Mouse (Mus musculus): ENCODE measurements at regions not wholly inside any gene's neighbourhood (a gene's known extent, or its start where the extent isn't known, plus 50 kb on each side); places are given as distances from the start of the nearest gene placed in this dataset.
"Not testable (repeated sequence)": the region's sequence is repeated elsewhere in the genome, so short reads cannot be mapped to it uniquely, and the experiment has no call there.

DNA sequence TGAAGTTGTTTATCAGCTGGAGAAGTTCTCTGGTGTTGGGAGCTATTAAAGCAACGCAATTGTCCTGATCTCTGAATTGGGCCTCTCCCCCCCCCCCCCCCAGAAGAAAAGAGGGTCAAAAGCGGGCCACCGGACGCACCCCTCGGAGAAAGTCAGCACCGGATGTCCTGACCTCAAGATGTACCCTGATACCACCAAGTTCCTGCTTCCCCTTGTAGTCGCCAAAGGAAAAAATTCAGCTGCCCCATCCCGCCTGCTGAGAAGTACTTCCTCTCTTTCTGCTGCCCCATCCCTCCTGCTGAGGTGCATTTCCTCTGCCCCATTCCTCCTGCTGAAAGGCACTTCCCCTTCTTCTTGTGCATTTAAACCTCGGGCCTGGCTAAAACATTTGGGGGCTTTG is 1191.1 kb upstream of the 1700008P02Rik start:
- not testable (repeated sequence) for DNase-seq

DNA sequence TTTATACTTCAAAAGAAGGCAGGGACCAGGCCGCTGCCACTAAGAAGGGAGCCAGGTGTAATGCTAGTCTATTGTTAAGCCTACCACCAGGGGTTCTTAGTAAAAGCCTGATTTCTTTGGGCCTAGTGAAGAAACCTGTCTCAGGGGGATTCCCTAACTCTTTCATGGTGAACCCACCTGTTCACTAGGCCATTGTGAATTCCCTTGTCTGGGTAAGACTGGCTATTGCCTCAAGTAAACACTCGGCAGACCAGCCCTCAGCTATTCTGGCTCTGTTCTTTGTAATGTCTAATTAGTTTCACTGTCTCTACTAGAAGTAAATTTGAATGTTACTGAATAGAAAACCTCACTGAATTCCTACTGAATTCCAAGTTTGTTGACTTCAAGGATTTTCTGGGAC is 1184.9 kb upstream of the 1700008P02Rik start:
- DNase-seq: not testable (repeated sequence)

DNA sequence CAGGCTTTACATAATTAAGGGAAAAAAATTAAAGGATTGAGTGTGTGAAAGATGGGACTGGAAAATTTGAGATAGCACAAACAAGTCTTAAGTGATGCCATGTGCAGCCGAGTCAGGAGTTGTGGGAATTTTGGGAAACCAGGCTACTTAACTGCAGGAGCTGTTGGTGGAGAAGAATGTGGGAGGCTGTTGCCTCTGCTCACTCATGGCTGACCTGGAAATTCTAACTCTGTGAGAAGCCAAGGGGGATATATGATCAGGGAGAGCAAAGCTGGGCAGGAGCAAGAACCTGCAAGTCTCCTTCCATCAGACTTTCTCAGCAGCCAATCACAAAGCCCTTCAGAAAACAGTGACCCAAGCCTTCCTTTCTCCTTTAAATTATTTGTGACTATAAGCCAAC is 1184.0 kb upstream of the 1700008P02Rik start:
- no peak for DNase-seq

DNA sequence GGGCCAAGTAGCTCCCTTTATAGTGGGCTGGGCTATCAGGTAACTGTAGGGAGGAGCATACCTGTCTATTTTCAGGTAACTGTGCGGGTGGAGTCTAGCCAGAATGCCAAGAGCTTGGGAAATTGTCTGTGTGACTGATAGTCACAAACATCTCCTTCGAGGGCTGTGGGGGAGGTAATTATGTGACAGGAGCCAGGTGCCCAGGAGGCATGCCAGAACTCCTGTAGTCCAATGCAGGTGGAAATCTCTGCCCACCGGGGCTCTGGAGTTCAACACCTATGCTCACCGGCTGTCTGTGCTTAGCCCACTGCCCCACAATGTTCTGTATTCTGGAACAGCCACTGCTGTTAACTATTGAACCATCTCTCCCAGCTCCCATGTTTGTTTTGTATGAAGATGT is 1179.2 kb upstream of the 1700008P02Rik start:
- DNase-seq: no peak

DNA sequence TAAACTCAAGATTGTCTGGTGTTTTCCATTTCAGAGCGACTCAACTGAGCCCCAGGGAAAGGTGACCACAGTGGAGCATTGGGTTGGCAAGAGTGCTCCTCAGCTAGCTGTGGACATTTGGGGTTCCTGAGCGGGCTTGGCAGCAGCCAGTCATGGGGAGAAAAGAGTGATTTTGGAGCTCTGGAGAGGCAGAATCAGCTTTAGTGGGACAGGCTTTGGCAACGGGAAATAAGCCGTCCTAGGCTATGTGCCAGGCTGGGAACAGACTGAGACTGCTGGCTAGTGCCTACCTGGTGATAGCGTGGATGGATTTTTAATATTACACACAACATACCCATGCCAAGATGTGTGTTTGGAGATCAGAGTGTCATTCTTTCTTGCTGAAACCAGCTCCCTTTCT is 1167.4 kb upstream of the 1700008P02Rik start:
- no peak for DNase-seq

DNA sequence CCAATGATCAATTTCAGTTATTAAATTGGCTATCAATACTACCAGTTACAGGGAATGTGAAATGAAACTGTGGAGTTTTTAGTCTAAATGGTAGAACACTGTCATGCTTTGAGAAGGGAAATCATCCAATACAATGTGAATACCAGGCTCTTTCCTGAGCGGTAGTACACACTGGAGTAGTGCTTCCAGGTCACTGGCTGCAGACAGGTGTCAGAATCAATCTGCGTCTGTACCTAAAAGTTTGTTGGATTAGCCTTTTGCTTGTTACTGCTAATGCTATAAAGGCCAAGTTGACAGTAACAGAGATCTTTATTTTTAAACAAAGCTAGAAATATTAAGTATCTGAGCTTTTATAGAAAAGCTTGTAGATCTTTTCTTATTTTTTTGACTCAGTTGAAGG is 1164.9 kb upstream of the 1700008P02Rik start:
- DNase-seq: no peak

DNA sequence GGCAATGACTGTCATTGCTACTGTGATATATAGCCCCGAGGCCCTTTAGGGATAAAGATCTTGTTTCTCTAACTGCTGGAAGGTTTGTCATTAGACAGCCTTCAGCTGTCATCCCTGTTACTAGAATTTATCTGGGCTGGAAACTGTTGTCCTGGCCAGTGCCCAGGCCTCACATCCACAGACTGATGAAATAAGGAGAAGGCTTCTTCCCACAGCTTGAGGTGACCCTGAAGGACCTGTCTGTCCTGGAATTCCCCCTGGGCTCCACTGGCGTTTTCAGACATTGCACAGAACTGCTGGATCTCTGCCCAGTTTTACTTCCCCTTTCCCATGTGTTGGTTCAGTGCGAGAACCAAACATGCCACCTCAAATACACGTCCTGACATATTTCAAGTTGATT is 1135.2 kb upstream of the 1700008P02Rik start:
- DNase-seq: peak; percentile 5 to 6

DNA sequence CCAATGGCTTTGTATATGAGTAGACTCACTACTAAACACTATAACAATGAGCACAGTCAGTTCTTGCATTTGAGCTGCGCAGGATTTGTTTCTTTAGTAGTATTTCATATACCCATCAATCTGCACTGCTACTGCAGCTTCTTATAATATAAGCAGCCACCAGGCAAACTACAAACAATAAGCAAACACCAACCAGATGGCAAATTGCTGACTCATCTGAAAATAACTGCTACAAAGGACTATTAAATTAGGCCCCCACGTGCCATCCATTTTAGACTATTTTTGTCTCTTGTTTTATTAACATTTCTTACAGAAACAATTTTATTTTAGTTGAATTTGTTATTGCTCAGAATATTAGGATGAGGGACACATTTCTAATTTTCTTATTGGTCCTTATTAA is 1093.5 kb upstream of the 1700008P02Rik start:
- no peak for DNase-seq

DNA sequence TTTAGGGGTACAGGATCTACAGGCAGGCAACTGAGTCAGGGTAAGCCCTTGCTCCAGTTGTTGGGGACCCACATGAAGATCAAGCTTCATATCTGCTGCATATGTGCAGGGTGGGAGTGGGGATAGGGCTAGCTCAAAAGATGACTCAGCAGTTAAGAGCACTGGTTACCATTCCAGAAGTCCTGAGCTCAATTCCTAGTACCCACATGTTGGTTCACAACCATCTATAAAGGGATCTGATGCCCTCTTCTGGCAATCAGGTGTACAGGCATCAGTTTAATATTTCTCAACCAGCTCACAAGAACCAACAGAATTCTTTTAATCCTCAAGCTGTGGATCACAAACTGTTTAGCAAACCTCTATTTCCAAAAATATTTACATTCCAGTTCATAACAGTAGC is 1092.9 kb upstream of the 1700008P02Rik start:
- no peak for DNase-seq

DNA sequence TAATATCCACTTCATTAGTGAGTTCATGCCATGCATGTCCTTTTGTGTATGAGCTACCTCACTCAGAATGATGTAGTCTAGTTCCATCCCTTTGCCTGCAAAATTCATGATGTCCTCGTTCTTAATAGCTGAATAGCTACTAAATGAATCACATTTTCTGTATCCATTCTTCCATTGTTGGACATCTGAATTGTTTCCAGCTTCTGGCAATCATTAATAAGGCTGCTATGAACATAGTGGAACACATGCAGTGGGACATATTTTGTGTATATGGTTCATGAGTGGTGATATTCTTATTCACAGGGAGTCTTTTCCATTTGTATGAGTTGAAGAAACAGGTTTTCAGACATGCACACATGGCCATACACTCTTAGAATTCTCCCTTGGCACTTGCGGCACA is 1092.2 kb upstream of the 1700008P02Rik start:
- no peak for DNase-seq

DNA sequence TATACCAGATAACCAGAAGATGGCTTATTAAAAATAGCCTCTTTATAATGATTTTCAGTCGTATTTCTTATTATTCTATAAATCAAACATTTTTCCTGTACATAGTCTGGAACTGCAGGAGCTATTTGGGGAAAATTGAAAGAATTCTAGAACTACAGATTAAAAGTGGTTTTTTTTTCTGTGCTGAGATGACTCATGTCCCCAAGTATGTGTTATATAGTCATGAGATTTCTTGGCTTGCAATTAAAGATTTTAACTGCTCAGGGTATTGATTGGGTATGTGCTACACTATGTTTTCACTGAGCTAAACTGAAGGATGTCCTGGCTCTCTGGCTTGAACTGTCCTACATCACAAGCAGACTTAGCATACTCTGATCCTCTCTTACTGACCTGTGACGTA is 1088.4 kb upstream of the 1700008P02Rik start:
- no peak for DNase-seq

DNA sequence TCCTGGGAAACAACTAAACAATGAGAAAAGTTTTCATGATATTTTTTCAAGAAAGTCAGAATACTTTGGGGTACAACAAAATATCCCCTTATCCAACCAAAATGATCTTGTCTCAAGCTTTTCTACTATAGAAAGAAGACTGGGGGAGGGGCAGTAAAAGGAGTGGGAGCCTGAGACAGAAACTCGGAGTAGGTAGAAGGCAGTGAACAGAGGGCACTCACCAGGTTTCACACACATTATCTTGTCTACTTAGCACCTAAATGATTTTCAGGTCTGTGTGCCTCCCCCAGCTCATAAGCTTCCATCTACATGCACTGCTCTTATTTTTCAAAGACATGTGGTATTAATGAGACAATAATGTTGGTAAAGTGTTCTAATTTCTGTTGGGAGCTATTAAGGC is 1063.3 kb upstream of the 1700008P02Rik start:
- DNase-seq: no peak

DNA sequence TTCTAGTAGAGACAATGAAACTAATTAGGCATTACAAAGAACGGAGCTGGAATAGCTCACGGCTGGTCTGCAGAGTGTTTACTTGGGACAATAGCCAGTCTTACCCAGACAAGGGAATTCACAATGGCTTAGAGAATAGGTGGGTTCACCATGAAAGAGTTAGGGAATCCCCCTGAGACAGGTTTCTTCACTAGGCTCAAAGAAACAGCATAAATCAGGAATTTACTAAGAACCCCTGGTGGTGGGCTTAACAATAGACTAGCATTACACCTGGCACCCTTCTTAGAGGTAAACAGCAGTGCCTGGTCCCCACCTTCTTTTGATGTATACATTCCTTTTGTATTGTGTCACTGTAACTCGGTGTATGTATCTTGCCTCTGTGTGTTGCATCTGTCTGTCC is 1062.6 kb upstream of the 1700008P02Rik start:
- DNase-seq: not testable (repeated sequence)

DNA sequence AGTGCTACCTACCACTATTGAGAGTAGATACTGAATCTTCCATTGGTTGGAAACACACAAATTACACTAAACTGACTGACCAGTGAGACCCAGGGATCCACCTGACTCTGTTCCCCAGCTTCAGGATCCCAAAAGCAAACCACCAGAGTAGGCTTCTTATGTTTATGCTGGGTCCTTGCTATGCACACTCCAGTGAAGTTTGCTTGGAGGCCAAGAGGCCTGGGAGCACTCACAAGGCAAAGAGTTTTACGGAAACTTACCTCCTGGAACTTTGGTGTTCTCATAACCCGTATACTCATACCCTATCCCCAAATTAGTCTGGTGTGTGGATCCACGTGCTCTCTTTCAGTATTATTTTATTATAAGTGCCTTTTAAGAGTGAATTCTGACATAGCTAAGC is 1062.1 kb upstream of the 1700008P02Rik start:
- no peak for DNase-seq

DNA sequence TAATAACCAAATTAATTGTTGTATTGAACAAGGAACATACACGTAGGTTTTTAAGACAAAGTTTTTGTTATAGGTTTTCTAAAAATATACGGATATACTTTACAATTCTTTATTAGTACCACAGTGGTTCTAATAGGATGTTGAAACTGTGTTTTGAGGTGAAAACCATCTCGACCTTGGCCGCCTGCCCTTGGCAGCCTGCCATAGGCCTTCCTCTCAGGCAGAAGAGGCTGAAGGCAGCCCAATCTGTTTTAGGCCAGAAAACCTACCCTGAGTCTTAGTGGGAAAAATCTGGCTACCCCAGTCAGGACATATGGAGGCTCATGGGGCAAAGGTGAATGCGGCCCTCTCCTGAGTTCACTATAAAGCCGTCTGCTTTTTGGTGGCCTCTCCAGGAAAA is 1049.7 kb upstream of the 1700008P02Rik start:
- peak in 1 of 2 experiments; percentile 18 for DNase-seq

DNA sequence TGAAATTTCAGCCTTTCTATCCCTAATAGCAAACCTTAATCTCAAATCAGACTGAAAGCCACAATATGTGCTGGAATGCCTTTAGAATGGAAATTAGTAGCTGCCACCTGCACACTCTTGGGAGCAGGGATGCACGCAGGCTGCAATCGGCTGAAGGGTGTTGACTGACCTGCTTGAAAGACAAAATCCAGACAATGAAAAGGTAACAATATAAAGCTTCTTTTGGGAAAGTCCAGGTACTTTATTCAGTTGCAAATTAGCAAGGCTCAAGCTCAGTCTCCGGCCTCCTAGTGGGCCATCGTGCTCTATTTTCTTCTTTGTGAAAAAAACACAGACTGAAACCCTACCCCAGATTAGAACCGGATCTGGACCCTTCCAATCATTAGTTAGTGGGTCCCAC is 1047.6 kb upstream of the 1700008P02Rik start:
- not testable (repeated sequence) for DNase-seq

DNA sequence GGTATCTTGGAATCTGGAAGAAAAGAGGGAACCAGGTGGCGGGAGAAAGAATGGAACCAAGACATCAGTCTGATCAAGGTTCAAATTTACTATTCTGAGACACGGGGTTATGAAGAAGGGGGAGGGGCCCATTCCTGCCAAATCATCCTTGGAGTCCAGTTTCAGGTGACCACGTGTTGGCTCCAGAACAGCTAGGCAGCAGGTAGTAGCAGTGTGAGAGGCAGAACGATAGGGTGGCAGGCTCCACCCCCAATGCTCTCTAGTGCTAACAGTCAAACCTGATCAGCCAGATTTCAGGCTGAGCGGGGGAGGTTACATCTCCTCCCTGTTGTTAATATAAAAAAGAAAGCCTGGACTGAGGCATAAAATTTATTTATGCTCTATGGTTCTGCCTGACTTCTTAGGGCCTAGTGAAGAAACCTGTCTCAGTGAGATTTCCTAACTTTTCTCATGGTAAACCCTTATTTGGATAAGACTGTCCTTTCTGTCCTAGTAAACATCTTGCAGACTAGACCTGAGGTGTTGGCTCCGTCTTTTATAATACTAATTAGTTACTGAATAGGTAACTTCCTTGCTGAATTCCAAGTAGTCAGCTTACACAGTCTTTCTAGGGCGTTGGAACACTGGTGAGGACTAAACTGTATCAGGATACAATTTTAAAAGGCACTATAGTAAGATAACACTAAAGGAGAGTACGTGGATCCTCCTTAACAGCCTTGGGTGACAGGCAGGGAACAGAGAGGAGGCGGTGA is 1046.3 kb upstream of the 1700008P02Rik start:
- peak; percentile 41 to 60 for DNase-seq

Measured in kidney, postnatal 36 days (tissue).